Mouse (Mus musculus): ENCODE results near the gene Rgsl1.

DNA sequence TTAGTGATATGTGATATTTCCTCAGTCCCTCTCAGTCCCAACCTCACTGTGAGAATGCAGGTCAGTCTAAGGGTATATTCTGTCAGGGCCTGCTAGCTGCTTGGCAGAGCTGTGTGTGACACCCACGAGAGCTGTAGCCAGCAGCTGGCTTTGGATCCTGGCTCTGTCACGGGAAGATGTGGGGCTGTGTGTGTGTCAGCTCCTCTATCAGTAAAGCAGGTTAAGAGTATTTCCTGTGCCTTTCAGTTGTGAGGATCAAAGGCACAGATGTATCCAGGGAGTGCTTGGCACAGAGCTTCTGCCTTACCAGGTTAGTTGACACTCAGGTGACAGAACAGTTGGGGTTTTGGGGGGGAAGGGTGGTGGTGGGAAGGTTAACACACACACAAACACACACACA, 114.1 kb downstream of the Rgsl1 start:
- TF ChIP-seq GATA1 (IDR thresholded peaks at IDR 0.05; ENCODE audit: low read length): no peak
- no peak for TF ChIP-seq TAL1 (IDR thresholded peaks at IDR 0.05; ENCODE audit: low read length)
